Mouse (Mus musculus): Measurements from ENCODE around the gene Sh3bp5.

GRCm38 (mm10) chr14:31393936-31394630, 41.8 kb downstream of the Sh3bp5 start:
- TF ChIP-seq CTCF (IDR thresholded peaks at IDR 0.05; ENCODE audit: low read depth) (no peak), EP300 (optimal IDR thresholded peaks at IDR 0.05) (no peak)
